Comparison of ENCODE assay signal across 7 mouse cellular contexts in the genomic region with DNA sequence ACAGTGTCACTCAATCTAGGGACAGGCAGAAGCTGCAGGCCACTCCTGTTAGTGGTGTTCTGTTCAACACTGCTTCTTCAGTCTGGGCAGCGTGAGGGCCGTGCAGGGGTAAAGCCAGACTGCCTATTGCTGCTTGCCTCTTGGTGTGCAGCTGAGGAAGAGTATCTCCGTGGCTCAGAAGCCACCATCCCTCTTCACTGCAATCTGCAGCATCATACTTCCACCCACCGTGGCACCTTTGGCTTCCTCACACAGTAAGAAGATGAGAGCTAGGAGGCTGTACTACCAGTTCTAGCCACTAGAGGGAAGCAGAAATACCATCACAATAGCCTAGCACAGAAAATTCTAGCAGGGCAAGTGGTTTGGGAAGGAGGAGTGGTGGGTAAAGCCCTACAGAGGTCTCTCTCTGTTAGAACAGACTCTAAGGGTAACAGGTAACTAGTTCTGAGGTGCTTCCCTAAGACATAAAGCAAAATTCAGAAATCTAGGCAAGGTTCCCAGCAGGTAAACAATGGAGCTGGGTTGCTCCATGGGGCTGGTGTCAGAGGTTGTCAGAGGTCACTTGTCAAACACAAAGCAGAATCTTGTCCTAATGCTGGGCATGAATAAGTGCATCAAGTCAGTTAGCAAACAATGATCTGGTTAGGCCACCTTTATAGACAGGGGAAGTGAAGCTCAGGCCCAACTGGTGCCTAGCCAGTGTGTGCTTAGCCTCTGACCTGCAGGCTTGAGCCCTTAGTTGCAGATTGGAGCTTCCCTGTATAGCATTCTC. TPM values are rescaled to one million over a fixed set of nuclear protein-coding genes. Genes with fewer than 3 reads are reported as not detected.
A peak's percentile ranks its signal among the peaks of the same experiment; 100 is the strongest.
DNase-seq lines count a peak whose midpoint lies in the region; ATAC-seq and TF ChIP-seq lines count a peak whose summit lies in the region.

No protein-coding gene starts in this region.

- H3K4me3 ChIP-seq in cerebellum, adult 2 months (replicated peaks; ENCODE audit: insufficient read depth, low read depth, low read length), result no peak overlapping the region
- H3K4me3 ChIP-seq in forebrain, postnatal 0 days (ENCODE audit: low read depth, low read length), result no peak overlapping the region

- peaks cover 17% of the 10 kb centered on the region for H3K36me3 ChIP-seq in forebrain, postnatal 0 days (ENCODE audit: insufficient read depth)

- peak; percentile 75 for TF ChIP-seq CTCF in cerebellum, adult 2 months (IDR thresholded peaks at IDR 0.05; ENCODE audit: borderline replicate concordance, insufficient read depth, low read depth, low read length)
- peak; percentile 98 for TF ChIP-seq CTCF in forebrain, postnatal 0 days (IDR thresholded peaks at IDR 0.05; ENCODE audit: low read depth)

- H3K27me3 ChIP-seq in cerebellum, adult 2 months (ENCODE audit: control insufficient read depth, insufficient read depth, low read length), result no peaks in the 10 kb centered on the region
- no peaks in the 10 kb centered on the region for H3K27me3 ChIP-seq in forebrain, postnatal 0 days (ENCODE audit: insufficient read depth, low read length)

- no peak overlapping the region for H3K9ac ChIP-seq in forebrain, postnatal 0 days

- H3K27ac ChIP-seq in cerebellum, adult 2 months (ENCODE audit: insufficient read depth, low read length), result no peak overlapping the region
- no peak overlapping the region for H3K27ac ChIP-seq in forebrain, postnatal 0 days (ENCODE audit: low read depth, low read length)

- H3K9me3 ChIP-seq in forebrain, postnatal 0 days (ENCODE audit: low read length), result no peaks in the 10 kb centered on the region

- TF ChIP-seq POLR2A in cerebellum, adult 2 months (IDR thresholded peaks at IDR 0.05; ENCODE audit: borderline replicate concordance, insufficient read depth, low read length), result no peak

- 49% methylated on average over 4 of the region's 4 CpGs for WGBS in cerebellum, adult 2 months
- 43% methylated on average over 4 of the region's 4 CpGs for WGBS in forebrain, postnatal 0 days
- WGBS in large intestine, adult 2 months, result 51% methylated on average over 4 of the region's 4 CpGs

- DNase-seq in 3134 (ENCODE audit: extremely low read depth, insufficient read length, low spot score), result peak; percentile 46
- peak; percentile 48 to 49 for DNase-seq in B cell, adult 2 months
- peak; percentile 44 to 51 for DNase-seq in cerebellum, adult 2 months
- DNase-seq in forebrain, postnatal 0 days, result peak; percentile 93
- peak; percentile 48 for DNase-seq in large intestine, adult 2 months (ENCODE audit: low read depth, low spot score)
- DNase-seq in lung, postnatal 14 days, result peak; percentile 64
- peak; percentile 54 for DNase-seq in right cerebral cortex, postnatal 14 days

- peak; percentile 79 for ATAC-seq in forebrain, postnatal 0 days

- H3K4me1 ChIP-seq in cerebellum, adult 2 months (ENCODE audit: control insufficient read depth, insufficient read depth, low read length), result no peaks in the 10 kb centered on the region; the same call in 1 of the 2 replicates
- H3K4me1 ChIP-seq in forebrain, postnatal 0 days (ENCODE audit: insufficient read depth), result no peaks in the 10 kb centered on the region

- no peak overlapping the region for H3K4me2 ChIP-seq in forebrain, postnatal 0 days (ENCODE audit: low read depth)

RNA-seq across cellular contexts. Expression of a gene that starts 9.5 kb away (rescaled TPM):
- polyA plus RNA-seq in cerebellum, adult 2 months (2012; rRNA removed), result 50.3 and 57.7 TPM in 2 replicates
- 42.5 and 47.4 TPM in 2 replicates for total RNA-seq in forebrain, postnatal 0 days (2014; rRNA removed)
- polyA plus RNA-seq in forebrain, postnatal 0 days (2015; fragmentation: Nextera tagmentation; extraction: Ambion mirVana), result 25.7 and 40.4 TPM in 2 replicates
- 4.3 and 4.8 TPM in 2 replicates for polyA plus RNA-seq in large intestine, adult 2 months (2012; rRNA removed)
